Mouse (Mus musculus): Measurements from ENCODE around the gene D330020A13Rik. TPM values are rescaled to one million over a fixed set of nuclear protein-coding genes. Genes with fewer than 3 reads are reported as not detected.

Gene D330020A13Rik
- polyA plus RNA-seq (2015; fragmentation: Nextera tagmentation; extraction: Ambion mirVana) = 0.40 TPM in 2 replicates

DNA sequence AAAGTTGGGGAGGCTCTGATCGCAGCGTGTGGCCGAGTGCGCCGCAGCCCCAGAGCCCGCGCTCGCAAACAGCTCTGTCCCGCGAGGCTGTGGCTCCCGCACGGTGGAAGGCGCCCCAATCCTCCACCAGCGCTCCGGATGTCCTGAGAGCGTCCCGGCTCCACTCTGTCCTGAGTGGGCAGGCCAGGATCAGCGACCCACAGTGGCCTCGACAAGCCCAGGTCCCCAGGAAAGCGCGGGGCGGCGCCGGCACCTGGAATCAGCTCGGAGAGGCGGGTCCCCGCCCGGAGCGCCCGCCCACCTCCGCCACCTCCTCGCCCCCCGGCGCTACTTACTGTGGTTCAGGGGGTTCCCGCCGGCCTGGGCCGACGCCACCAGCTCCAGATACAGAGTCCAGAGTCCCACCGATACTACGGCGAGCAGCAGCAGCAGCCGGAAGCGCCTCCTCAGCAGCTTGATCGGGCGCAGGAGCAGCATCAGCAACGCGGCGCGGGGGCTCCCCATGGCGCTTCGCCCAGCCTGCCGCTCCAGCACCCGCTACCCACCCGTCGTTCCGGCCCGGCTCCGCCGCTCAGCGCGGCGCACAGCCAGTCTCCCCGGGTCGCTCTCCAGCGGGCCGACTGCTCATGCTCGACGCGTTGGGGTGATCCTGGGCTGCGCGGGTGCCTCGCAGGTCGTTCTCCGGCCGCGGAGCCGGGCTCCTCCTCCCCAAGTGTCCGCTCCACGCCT, at the start of gene D330020A13Rik, which contains the start of gene B4galnt3:
D330020A13Rik (plus strand) TSS at position 309 of the 729 bp plus-strand sequence.
B4galnt3 (minus strand) TSS at position 504 of the 729 bp plus-strand sequence.
- peak; percentile 81 for ATAC-seq
- Histone ChIP-seq H3K27ac (peak within 1 kb of the TSS; percentile 52), H3K4me2 (replicated peaks) (peak within 1 kb of the TSS; percentile 99), H3K4me3 (replicated peaks) (peak within 1 kb of the TSS; percentile 77), H3K9ac (peak within 1 kb of the TSS; percentile 65), H3K9me3 (no peaks in the 10 kb centered on the region), H3K36me3 (no peaks in the 10 kb centered on the region), H3K27me3 (replicated peaks) (peaks cover 9% of the 10 kb centered on the region), H3K4me1 (replicated peaks) (peaks cover 4% of the 10 kb centered on the region; the same call in 1 of the 2 replicates)
- WGBS = under 1% methylated on average over 79 of the region's 79 CpGs

DNA sequence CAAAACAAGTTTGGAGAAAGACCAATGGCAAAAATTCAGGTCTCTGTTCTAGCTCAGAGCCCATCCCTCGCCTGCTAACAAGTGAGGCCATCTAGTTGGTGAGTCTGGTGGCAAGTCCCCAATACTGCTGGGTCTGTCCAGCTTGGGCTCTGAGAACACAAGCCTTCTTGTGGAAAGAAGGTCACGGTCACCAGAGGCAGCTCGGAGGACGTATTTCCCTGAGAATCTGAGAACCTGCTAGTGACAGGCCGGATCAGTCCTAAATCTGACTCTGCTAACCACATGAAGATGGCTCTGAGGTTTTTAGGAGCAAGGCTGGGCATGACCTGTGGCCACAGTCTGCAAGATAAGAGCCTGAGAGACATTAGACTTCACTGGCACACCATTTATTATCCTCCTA, 47.5 kb upstream of the D330020A13Rik start:
- Histone ChIP-seq H3K9ac (no peak overlapping the region), H3K9me3 (no peaks in the 10 kb centered on the region), H3K36me3 (no peaks in the 10 kb centered on the region), H3K27ac (no peak overlapping the region), H3K4me3 (replicated peaks) (no peak overlapping the region), H3K4me2 (replicated peaks) (no peak overlapping the region), H3K27me3 (replicated peaks) (no peaks in the 10 kb centered on the region), H3K4me1 (replicated peaks) (no peaks in the 10 kb centered on the region)
- no peak for ATAC-seq
- WGBS = 88% methylated on average over 5 of the region's 5 CpGs

- H3K9ac ChIP-seq = no peak overlapping the region
- H3K27me3 ChIP-seq (replicated peaks) = no peaks in the 10 kb centered on the region
- no peaks in the 10 kb centered on the region for H3K36me3 ChIP-seq
- WGBS = 71% methylated on average over 5 of the region's 5 CpGs
- H3K9me3 ChIP-seq = no peaks in the 10 kb centered on the region
- H3K4me3 ChIP-seq (replicated peaks) = no peak overlapping the region
- no peak for ATAC-seq
- no peak overlapping the region for H3K4me2 ChIP-seq (replicated peaks)
- no peaks in the 10 kb centered on the region for H3K4me1 ChIP-seq (replicated peaks)
- no peak overlapping the region for H3K27ac ChIP-seq
These were observed 44.3 kb upstream of the D330020A13Rik start for GRCm38 (mm10) chr6:120249831-120250230.

DNA sequence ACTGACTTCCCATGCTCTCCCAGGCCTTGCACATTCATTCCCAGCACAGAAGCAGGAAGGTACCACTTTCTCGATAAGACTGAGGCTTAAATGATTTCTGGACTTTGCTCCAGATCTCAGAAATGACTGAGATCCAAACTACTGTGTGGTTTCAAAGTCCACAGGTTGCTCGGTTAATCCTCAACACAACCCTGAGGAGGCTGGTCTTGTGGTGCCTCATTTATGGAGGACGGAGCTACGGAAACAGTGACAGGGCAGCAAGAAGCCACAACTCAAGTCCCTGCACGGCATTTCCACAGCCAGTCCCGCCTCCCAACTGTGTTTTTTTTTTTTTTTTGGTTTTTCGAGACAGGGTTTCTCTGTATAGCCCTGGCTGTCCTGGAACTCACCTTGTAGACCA, 43.2 kb upstream of the D330020A13Rik start:
- H3K4me3 ChIP-seq (replicated peaks) = no peak overlapping the region
- peak; percentile 88 for ATAC-seq
- WGBS = 59% methylated on average over 7 of the region's 7 CpGs
- peaks cover 5% of the 10 kb centered on the region; the same call in 1 of the 2 replicates for H3K4me1 ChIP-seq (replicated peaks)
- no peaks in the 10 kb centered on the region for H3K9me3 ChIP-seq
- peak overlapping the region; percentile 48; the same call in 1 of the 2 replicates for H3K27ac ChIP-seq
- no peaks in the 10 kb centered on the region for H3K27me3 ChIP-seq (replicated peaks)
- no peak overlapping the region for H3K4me2 ChIP-seq (replicated peaks)
- no peak overlapping the region for H3K9ac ChIP-seq
- H3K36me3 ChIP-seq = no peaks in the 10 kb centered on the region

GRCm38 (mm10) chr6:120252741-120253140, 41.4 kb upstream of the D330020A13Rik start:
- H3K36me3 ChIP-seq = no peaks in the 10 kb centered on the region
- no peak for ATAC-seq
- H3K27ac ChIP-seq = no peak overlapping the region
- no peak overlapping the region for H3K4me3 ChIP-seq (replicated peaks)
- no peaks in the 10 kb centered on the region for H3K9me3 ChIP-seq
- 78% methylated on average over 2 of the region's 2 CpGs for WGBS
- no peak overlapping the region for H3K4me2 ChIP-seq (replicated peaks)
- H3K27me3 ChIP-seq (replicated peaks) = no peaks in the 10 kb centered on the region
- peaks cover 8% of the 10 kb centered on the region; the same call in 1 of the 2 replicates for H3K4me1 ChIP-seq (replicated peaks)
- no peak overlapping the region for H3K9ac ChIP-seq

DNA sequence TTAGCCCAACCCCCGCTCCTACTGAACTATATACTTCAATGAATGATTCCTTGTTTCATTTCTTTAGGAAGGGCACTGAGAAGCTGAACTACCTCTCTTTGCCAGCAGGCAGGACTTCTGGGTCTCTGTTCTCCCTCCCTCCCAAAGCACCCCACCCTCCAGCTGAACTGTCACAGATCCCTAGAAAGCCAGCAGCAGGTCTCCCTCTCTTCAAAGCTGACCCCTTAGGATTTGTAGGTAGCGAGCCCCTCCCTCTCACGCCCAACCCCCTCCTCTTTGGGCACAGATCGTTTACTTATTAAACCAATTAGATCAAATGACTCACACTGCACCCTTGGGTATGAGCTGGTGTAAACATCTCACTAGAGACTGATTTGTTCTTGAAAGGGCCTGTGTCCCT, 39.5 kb upstream of the D330020A13Rik start:
- Histone ChIP-seq H3K27me3 (replicated peaks) (no peaks in the 10 kb centered on the region), H3K4me3 (replicated peaks) (no peak overlapping the region), H3K9me3 (no peaks in the 10 kb centered on the region), H3K9ac (no peak overlapping the region), H3K4me2 (replicated peaks) (no peak overlapping the region; the same call in 1 of the 2 replicates), H3K27ac (peak overlapping the region; percentile 34; the same call in 1 of the 2 replicates), H3K4me1 (replicated peaks) (peaks cover 8% of the 10 kb centered on the region; the same call in 1 of the 2 replicates), H3K36me3 (no peaks in the 10 kb centered on the region)
- peak; percentile 64 for ATAC-seq
- WGBS = 36% methylated on average over 4 of the region's 4 CpGs

DNA sequence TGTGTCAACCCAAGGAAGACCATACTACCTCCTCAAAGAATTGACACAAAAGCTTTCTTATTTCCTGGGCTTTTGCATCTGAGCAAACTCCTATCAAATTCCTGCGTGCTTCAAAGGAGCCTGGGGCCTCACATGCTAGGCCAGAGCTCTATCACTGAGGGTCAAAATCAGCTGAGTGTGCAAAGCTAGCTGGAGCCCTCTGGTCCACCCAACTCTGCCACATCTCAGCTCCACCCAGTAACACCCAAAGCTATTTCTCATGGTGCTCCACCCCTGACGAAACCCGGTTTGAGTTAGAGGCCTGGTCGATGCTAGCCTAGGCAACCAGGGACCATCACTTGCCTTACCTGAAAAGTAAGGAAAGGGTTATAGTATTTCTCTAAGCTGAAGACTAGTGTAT, 39.0 kb upstream of the D330020A13Rik start:
- Histone ChIP-seq H3K9ac (no peak overlapping the region), H3K4me3 (replicated peaks) (no peak overlapping the region), H3K4me1 (replicated peaks) (peaks cover 8% of the 10 kb centered on the region; the same call in 1 of the 2 replicates), H3K27ac (peak overlapping the region; percentile 34; the same call in 1 of the 2 replicates), H3K27me3 (replicated peaks) (no peaks in the 10 kb centered on the region), H3K9me3 (no peaks in the 10 kb centered on the region), H3K4me2 (replicated peaks) (no peak overlapping the region), H3K36me3 (no peaks in the 10 kb centered on the region)
- WGBS = 38% methylated on average over 4 of the region's 4 CpGs
- peak; percentile 41; the same call in 1 of the 2 replicates for ATAC-seq

- H3K4me3 ChIP-seq (replicated peaks) = no peak overlapping the region
- H3K4me2 ChIP-seq (replicated peaks) = no peak overlapping the region
- 79% methylated on average over 12 of the region's 12 CpGs for WGBS
- H3K36me3 ChIP-seq = no peaks in the 10 kb centered on the region
- no peak for ATAC-seq
- no peaks in the 10 kb centered on the region for H3K27me3 ChIP-seq (replicated peaks)
- H3K27ac ChIP-seq = no peak overlapping the region
- H3K9me3 ChIP-seq = no peaks in the 10 kb centered on the region
- no peak overlapping the region for H3K9ac ChIP-seq
- peaks cover 8% of the 10 kb centered on the region; the same call in 1 of the 2 replicates for H3K4me1 ChIP-seq (replicated peaks)
These were observed 38.5 kb upstream of the D330020A13Rik start for GRCm38 (mm10) chr6:120255701-120256100.

GRCm38 (mm10) chr6:120256431-120256935, 37.7 kb upstream of the D330020A13Rik start:
- no peak for ATAC-seq
- Histone ChIP-seq H3K27ac (no peak overlapping the region), H3K4me1 (replicated peaks) (peaks cover 8% of the 10 kb centered on the region; the same call in 1 of the 2 replicates), H3K27me3 (replicated peaks) (no peaks in the 10 kb centered on the region), H3K4me3 (replicated peaks) (no peak overlapping the region), H3K9me3 (no peaks in the 10 kb centered on the region), H3K4me2 (replicated peaks) (no peak overlapping the region), H3K36me3 (no peaks in the 10 kb centered on the region), H3K9ac (no peak overlapping the region)
- WGBS = 62% methylated on average over 5 of the region's 5 CpGs

DNA sequence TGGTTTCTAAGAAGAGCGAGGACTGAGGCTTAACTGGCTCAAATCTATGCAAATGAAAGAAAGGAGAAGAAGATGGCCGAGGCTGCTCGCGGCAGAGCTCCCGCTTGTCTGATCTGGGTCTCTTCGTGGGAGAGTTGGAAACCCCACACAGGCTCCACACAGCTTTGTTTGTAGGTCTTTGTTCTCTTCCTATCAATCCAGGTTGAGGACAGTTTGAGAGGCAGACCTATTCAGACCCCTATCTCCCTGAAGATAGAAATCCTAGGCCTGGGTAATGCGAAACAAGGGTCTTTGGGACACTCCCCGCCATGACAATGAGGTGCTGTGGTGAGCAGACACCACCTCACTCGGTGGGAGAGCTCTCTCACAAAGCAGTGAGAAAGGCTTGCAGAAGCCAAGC, 34.7 kb upstream of the D330020A13Rik start:
- WGBS = 50% methylated on average over 9 of the region's 9 CpGs
- Histone ChIP-seq H3K27me3 (replicated peaks) (no peaks in the 10 kb centered on the region), H3K36me3 (no peaks in the 10 kb centered on the region), H3K4me2 (replicated peaks) (no peak overlapping the region), H3K9ac (no peak overlapping the region), H3K4me3 (replicated peaks) (no peak overlapping the region), H3K9me3 (no peaks in the 10 kb centered on the region), H3K27ac (no peak overlapping the region), H3K4me1 (replicated peaks) (peaks cover 11% of the 10 kb centered on the region; the same call in 1 of the 2 replicates)
- ATAC-seq = no peak

GRCm38 (mm10) chr6:120262886-120263531, 31.2 kb upstream of the D330020A13Rik start:
- no peak overlapping the region for H3K27ac ChIP-seq
- ATAC-seq = no peak

DNA sequence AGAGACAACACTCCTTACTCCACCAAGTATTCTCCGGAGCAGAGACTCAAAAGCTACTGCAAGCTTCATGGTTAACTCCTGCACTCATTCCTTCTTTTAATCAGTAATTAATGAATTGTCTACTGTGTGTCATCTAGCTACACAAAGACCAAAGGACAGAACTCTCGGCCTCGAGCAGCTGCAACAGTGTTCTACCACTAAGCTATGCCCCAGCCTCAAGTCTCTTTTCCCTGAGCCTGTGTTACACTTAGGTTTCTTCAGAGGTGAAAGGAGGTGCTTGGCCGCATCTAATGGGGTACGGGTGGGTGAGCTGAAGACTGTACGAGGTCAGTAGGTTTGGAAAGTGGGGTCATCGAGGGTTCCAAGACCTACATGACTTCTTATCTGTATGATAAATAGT, 30.6 kb upstream of the D330020A13Rik start:
- ATAC-seq = no peak

More at GRCm38 (mm10) chr6:120262886-120263531, 31.2 kb upstream of the D330020A13Rik start:
- Histone ChIP-seq H3K4me1 (replicated peaks) (0 out of 2 replicates have a peak, but pooled peaks cover 3% of the 10 kb centered on the region), H3K4me3 (replicated peaks) (no peak overlapping the region), H3K27me3 (replicated peaks) (no peaks in the 10 kb centered on the region), H3K9me3 (no peaks in the 10 kb centered on the region), H3K9ac (no peak overlapping the region), H3K36me3 (no peaks in the 10 kb centered on the region), H3K4me2 (replicated peaks) (no peak overlapping the region)
- 62% methylated on average over 12 of the region's 12 CpGs for WGBS

More for the DNA sequence above, 30.6 kb upstream of the D330020A13Rik start:
- Histone ChIP-seq H3K4me3 (replicated peaks) (no peak overlapping the region), H3K4me1 (replicated peaks) (0 out of 2 replicates have a peak, but pooled peaks cover 3% of the 10 kb centered on the region), H3K4me2 (replicated peaks) (no peak overlapping the region), H3K27me3 (replicated peaks) (no peaks in the 10 kb centered on the region), H3K27ac (no peak overlapping the region), H3K9ac (no peak overlapping the region), H3K36me3 (no peaks in the 10 kb centered on the region), H3K9me3 (no peaks in the 10 kb centered on the region)
- 70% methylated on average over 7 of the region's 7 CpGs for WGBS
